Mouse (Mus musculus) left cerebral cortex, adult 6 months (tissue): ENCODE measurements around the gene Cysltr2. TPM values are rescaled to one million over a fixed set of nuclear protein-coding genes. Genes with fewer than 3 reads are reported as not detected.

Experiments
- long read RNA-seq, 2 experiments: library from polyadenylated mRNA; unstranded; transcript quantifications; one replicate each; pipeline ENCODE4 v2.0.0; 2019 to 2020
- polyA plus RNA-seq: library from polyadenylated mRNA; unstranded; fragments of <200 nt; fragmentation: Nextera tagmentation; gene quantifications from 2 replicates; pipeline ENCODE4 v1.2.3, GENCODE M21; 2021

Cysltr2 gene
- 0.40 and 0.49 TPM in 2 replicates for polyA plus RNA-seq
- long read RNA-seq, experiment 1, result 0 reads
- long read RNA-seq, experiment 2, result 0 reads

GRCm38 (mm10) chr14:73048937-73049336 is at the start of gene Cysltr2:
Cysltr2 (minus strand) TSS chr14:73049114.

Other genes with a start within 250 kb of the Cysltr2 start
- 20.7 and 23.5 TPM in 2 replicates for gene Rcbtb2, start 73.9 kb upstream of the Cysltr2 start, polyA plus RNA-seq
- 1.2 and 1.3 TPM in 2 replicates for gene Lpar6, start 188.8 kb upstream of the Cysltr2 start, polyA plus RNA-seq